Mouse (Mus musculus) bone marrow, adult 2 months (tissue): ENCODE measurements around the gene Cep104.

Experiments
- CTCF ChIP-seq: fragments of 200-500 bp; IDR thresholded peaks from 2 replicates; pipeline ENCODE4 v1.5.1; 2011; ENCODE audit warnings: low read length, control low read depth; ENCODE audit not compliant: control insufficient read depth, insufficient read depth
- POLR2A ChIP-seq: fragments of 200-500 bp; IDR thresholded peaks from 2 replicates; pipeline ENCODE4 v1.6.1; 2011; ENCODE audit warnings: low read depth, mild to moderate bottlenecking, control low read depth, low read length, borderline replicate concordance; ENCODE audit not compliant: control insufficient read depth

DNA sequence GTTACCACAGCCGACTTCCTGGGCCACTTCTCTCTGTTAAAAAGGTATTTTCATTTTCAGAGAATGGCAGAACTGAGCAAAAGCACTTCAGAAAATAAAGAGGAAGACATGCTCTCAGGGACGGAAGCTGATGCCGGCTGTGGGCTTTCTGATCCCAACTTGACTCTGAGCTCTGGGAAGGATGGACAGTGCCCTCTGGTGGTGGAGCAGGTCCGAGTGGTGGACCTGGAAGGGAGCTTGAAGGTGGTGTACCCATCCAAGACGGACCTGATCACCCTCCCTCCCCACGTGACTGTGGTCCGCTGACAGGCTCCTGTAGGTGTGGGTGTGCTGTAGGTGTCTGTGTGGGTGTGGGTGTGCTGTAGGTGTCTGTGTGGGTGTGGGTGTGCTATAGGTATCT, 44.6 kb downstream of the Cep104 start:
- TF ChIP-seq POLR2A (no peak), CTCF (peak; percentile 79)
